Mouse (Mus musculus): ENCODE results near the gene Nfatc3. TPM values are rescaled to one million over a fixed set of nuclear protein-coding genes. Genes with fewer than 3 reads are reported as not detected.

Gene Nfatc3
- polyA plus RNA-seq, 1 experiment from 2014 or later: 2.5 TPM

DNA sequence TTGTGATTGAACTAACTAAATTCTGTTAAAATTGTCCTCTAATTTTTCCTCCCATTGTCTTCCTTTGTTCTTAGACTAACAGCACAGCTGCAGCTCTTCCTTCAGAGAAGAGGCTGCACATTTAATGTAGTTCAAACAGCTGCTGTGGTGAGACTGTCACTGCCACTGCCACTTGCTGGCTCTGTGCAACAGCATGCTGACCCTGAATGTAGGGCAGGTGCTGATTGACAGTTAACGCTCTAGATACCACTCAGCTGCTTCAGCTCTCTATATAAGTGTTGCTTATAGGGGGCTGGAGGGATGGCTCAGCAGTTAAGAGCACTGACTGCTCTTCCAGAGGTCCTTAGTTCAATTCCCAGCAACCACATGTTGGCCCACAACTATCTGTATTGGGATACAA is 53.9 kb downstream of the Nfatc3 start:
- Histone ChIP-seq H3K4me3 (ENCODE audit: low read depth, low read length) (no peak overlapping the region), H3K4me2 (replicated peaks; ENCODE audit: low read depth) (no peak overlapping the region), H3K4me1 (replicated peaks; ENCODE audit: control insufficient read depth, insufficient read depth) (no peaks in the 10 kb centered on the region), H3K27me3 (ENCODE audit: control insufficient read depth, insufficient read depth, low read length) (no peaks in the 10 kb centered on the region), H3K9me3 (ENCODE audit: control insufficient read depth, low read length) (no peaks in the 10 kb centered on the region), H3K9ac (ENCODE audit: low read length) (no peak overlapping the region), H3K36me3 (ENCODE audit: control insufficient read depth, insufficient read depth, low read length) (peaks cover 10% of the 10 kb centered on the region; the same call in 1 of the 2 replicates), H3K27ac (replicated peaks) (no peak overlapping the region)
- DNase-seq (ENCODE audit: low spot score) (no peak), ATAC-seq (ENCODE audit: low FRiP score, low TSS enrichment) (no peak)
- 76% methylated on average over 1 of the region's 1 CpGs for WGBS
- TF ChIP-seq CTCF (IDR thresholded peaks at IDR 0.05; ENCODE audit: low read depth) (peak; percentile 8; the same call in 1 of the 2 replicates), EP300 (optimal IDR thresholded peaks at IDR 0.05) (no peak)

DNA sequence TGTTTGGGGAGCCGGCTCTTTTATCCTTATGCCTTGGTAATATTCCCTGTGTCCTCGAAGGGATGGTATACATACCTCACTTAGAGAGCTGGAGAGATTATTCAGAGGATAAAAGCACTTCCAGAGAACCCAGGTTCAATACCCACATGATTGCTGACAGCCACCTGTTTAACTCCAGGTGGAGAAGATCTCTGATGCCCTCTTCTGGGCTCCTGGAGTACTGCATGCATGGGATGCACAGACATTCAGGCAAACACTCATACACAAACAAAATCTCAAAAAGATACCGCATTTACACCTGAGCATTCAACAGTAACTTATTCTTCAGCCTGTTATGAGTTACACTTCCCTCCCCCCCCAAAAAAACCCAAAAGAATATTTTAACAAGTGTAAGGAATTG is 57.3 kb downstream of the Nfatc3 start:
- peak; percentile 56 for DNase-seq (ENCODE audit: low spot score)
- no peak overlapping the region for H3K4me3 ChIP-seq (ENCODE audit: low read depth, low read length)
- no peaks in the 10 kb centered on the region for H3K9me3 ChIP-seq (ENCODE audit: control insufficient read depth, low read length)
- no peaks in the 10 kb centered on the region for H3K4me1 ChIP-seq (replicated peaks; ENCODE audit: control insufficient read depth, insufficient read depth)
- ATAC-seq (ENCODE audit: low FRiP score, low TSS enrichment): no peak
- no peak overlapping the region for H3K27ac ChIP-seq (replicated peaks)
- no peaks in the 10 kb centered on the region for H3K27me3 ChIP-seq (ENCODE audit: control insufficient read depth, insufficient read depth, low read length)
- WGBS: 95% methylated on average over 3 of the region's 3 CpGs
- no peak overlapping the region for H3K9ac ChIP-seq (ENCODE audit: low read length)
- no peak overlapping the region for H3K4me2 ChIP-seq (replicated peaks; ENCODE audit: low read depth)
- TF ChIP-seq EP300 (optimal IDR thresholded peaks at IDR 0.05): no peak
- TF ChIP-seq CTCF (IDR thresholded peaks at IDR 0.05; ENCODE audit: low read depth): peak; percentile 69
- peaks cover 7% of the 10 kb centered on the region; the same call in 1 of the 2 replicates for H3K36me3 ChIP-seq (ENCODE audit: control insufficient read depth, insufficient read depth, low read length)

DNA sequence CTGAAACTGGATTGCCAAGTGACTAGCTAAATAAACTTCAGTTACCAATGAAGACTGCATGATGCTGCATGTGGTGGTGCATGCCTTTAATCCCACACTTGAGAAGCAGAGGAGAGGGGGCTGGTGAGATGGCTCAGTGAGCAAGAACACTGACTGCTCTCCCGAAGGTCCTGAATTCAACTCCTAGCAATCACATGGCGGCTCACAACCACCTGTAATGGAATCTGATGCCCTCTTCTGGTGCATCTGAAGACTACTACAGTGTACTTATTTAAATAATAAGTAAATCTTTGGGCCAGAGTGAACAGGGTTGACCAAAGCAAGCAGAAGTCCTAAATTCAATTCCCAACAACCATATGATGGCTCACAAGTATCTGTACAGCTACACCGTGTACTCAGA is 64.8 kb downstream of the Nfatc3 start:
- Histone ChIP-seq H3K9me3 (ENCODE audit: control insufficient read depth, low read length) (no peaks in the 10 kb centered on the region), H3K4me2 (replicated peaks; ENCODE audit: low read depth) (no peak overlapping the region), H3K27ac (replicated peaks) (no peak overlapping the region), H3K27me3 (ENCODE audit: control insufficient read depth, insufficient read depth, low read length) (no peaks in the 10 kb centered on the region), H3K36me3 (ENCODE audit: control insufficient read depth, insufficient read depth, low read length) (peaks cover 7% of the 10 kb centered on the region), H3K4me1 (replicated peaks; ENCODE audit: control insufficient read depth, insufficient read depth) (no peaks in the 10 kb centered on the region), H3K9ac (ENCODE audit: low read length) (no peak overlapping the region), H3K4me3 (ENCODE audit: low read depth, low read length) (no peak overlapping the region)
- no peak for DNase-seq (ENCODE audit: low spot score)
- 80% methylated on average over 3 of the region's 3 CpGs for WGBS
- no peak for ATAC-seq (ENCODE audit: low FRiP score, low TSS enrichment)
- TF ChIP-seq CTCF (IDR thresholded peaks at IDR 0.05; ENCODE audit: low read depth): peak; percentile 33
- TF ChIP-seq EP300 (optimal IDR thresholded peaks at IDR 0.05): no peak

DNA sequence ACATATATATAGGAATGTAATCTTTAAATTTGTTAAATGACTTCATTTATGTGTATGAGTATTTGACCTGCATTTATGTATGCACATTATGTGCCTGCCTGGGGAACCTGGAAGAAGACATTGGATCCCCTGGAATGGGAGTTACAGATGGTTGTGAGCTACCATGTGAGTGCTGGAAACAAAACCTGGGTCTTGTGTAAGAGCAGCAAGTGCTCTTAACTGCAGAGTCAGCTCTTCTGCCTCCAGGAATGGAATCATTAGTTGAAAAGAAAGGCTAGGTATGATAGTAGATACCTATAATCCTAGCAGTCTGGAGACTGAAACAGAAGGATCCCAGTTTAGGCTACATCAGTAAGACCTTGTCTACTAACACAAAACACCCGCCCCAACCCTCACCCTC is 67.4 kb downstream of the Nfatc3 start:
- H3K9me3 ChIP-seq (ENCODE audit: control insufficient read depth, low read length): no peaks in the 10 kb centered on the region
- no peaks in the 10 kb centered on the region for H3K4me1 ChIP-seq (replicated peaks; ENCODE audit: control insufficient read depth, insufficient read depth)
- whole genome bisulfite sequencing: 90% methylated on average over 1 of the region's 1 CpGs
- H3K36me3 ChIP-seq (ENCODE audit: control insufficient read depth, insufficient read depth, low read length): peaks cover 7% of the 10 kb centered on the region
- ATAC-seq (ENCODE audit: low FRiP score, low TSS enrichment) (no peak), DNase-seq (ENCODE audit: low spot score) (no peak)
- H3K27me3 ChIP-seq (ENCODE audit: control insufficient read depth, insufficient read depth, low read length): no peaks in the 10 kb centered on the region
- no peak overlapping the region for H3K4me2 ChIP-seq (replicated peaks; ENCODE audit: low read depth)
- H3K4me3 ChIP-seq (ENCODE audit: low read depth, low read length): no peak overlapping the region
- TF ChIP-seq EP300 (optimal IDR thresholded peaks at IDR 0.05) (no peak), CTCF (IDR thresholded peaks at IDR 0.05; ENCODE audit: low read depth) (no peak)
- no peak overlapping the region for H3K27ac ChIP-seq (replicated peaks)
- H3K9ac ChIP-seq (ENCODE audit: low read length): no peak overlapping the region

DNA sequence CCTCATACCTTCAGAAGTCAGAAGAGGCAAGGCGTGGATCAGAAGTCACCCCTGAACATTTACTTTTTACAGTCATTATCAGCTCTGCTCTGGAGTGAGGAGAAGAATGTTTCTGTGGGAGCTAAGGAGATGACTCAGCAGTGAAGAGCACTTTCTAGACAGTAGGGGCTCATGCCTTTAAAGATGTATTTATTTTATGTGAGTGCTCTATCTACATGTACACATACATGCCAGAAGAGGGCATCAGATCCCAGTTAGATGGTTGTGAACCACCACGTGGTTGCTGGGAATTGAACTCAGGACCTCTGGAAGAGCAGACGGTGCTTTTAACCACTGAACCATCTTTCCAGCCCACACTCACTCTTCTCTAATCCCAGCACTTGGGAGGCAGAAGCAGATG is 68.4 kb downstream of the Nfatc3 start:
- Histone ChIP-seq H3K9me3 (ENCODE audit: control insufficient read depth, low read length) (no peaks in the 10 kb centered on the region), H3K27me3 (ENCODE audit: control insufficient read depth, insufficient read depth, low read length) (no peaks in the 10 kb centered on the region), H3K4me1 (replicated peaks; ENCODE audit: control insufficient read depth, insufficient read depth) (no peaks in the 10 kb centered on the region), H3K27ac (replicated peaks) (no peak overlapping the region), H3K4me2 (replicated peaks; ENCODE audit: low read depth) (no peak overlapping the region), H3K36me3 (ENCODE audit: control insufficient read depth, insufficient read depth, low read length) (peaks cover 8% of the 10 kb centered on the region), H3K4me3 (ENCODE audit: low read depth, low read length) (no peak overlapping the region), H3K9ac (ENCODE audit: low read length) (no peak overlapping the region)
- 0 out of 2 replicates have a peak, but pooled peaks have one; percentile 13 for ATAC-seq (ENCODE audit: low FRiP score, low TSS enrichment)
- 64% methylated on average over 3 of the region's 3 CpGs for WGBS
- no peak for DNase-seq (ENCODE audit: low spot score)
- TF ChIP-seq CTCF (IDR thresholded peaks at IDR 0.05; ENCODE audit: low read depth): peak; percentile 46
- TF ChIP-seq EP300 (optimal IDR thresholded peaks at IDR 0.05): no peak

DNA sequence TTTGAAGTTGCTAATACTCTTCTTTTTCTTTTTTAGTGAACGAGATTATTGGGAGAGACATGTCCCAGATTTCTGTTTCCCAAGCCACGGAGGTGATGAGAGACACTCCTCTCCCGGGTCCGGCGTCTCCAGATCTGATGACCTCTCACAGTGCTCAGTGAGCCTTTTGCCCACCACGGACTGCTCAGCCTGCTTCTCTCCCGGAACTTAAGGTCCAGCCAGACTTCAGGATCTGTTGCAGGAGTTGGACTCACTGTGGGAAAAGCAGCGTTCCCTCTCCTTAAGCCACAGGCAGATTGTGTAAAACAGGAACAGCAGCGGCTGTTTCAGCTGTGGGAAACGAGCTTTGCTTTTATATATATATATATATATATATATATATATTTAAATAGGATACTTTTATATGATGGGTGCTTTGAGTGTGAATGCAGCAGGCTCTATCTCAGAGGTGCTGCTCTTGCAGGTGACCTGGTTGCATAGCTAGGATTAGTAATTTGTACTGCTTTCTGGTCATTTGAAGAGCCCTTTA is 69.3 kb downstream of the Nfatc3 start:
- no peaks in the 10 kb centered on the region for H3K4me1 ChIP-seq (replicated peaks; ENCODE audit: control insufficient read depth, insufficient read depth)
- ATAC-seq (ENCODE audit: low FRiP score, low TSS enrichment) (no peak), DNase-seq (ENCODE audit: low spot score) (no peak)
- H3K27ac ChIP-seq (replicated peaks): no peak overlapping the region
- peaks cover 15% of the 10 kb centered on the region for H3K36me3 ChIP-seq (ENCODE audit: control insufficient read depth, insufficient read depth, low read length)
- H3K4me3 ChIP-seq (ENCODE audit: low read depth, low read length): no peak overlapping the region
- H3K4me2 ChIP-seq (replicated peaks; ENCODE audit: low read depth): no peak overlapping the region
- no peaks in the 10 kb centered on the region for H3K9me3 ChIP-seq (ENCODE audit: control insufficient read depth, low read length)
- WGBS: 84% methylated on average over 10 of the region's 10 CpGs
- TF ChIP-seq EP300 (optimal IDR thresholded peaks at IDR 0.05): no peak
- TF ChIP-seq CTCF (IDR thresholded peaks at IDR 0.05; ENCODE audit: low read depth): no peak
- H3K27me3 ChIP-seq (ENCODE audit: control insufficient read depth, insufficient read depth, low read length): no peaks in the 10 kb centered on the region
- H3K9ac ChIP-seq (ENCODE audit: low read length): no peak overlapping the region

Data from stomach, postnatal 0 days (tissue).